Mouse (Mus musculus): Measurements from ENCODE around the gene Gnl2.

The Gnl2 gene

GRCm38 (mm10) chr4:124999548-124999947 is 16.8 kb upstream of the Gnl2 start:
- DNase-seq (ENCODE audit: low read depth in 1 of 2, low spot score in 2 of 2), result no peak

- DNase-seq (ENCODE audit: low read depth in 1 of 2, low spot score in 2 of 2), result no peak
These were observed 13.4 kb upstream of the Gnl2 start for GRCm38 (mm10) chr4:125002978-125003377.

GRCm38 (mm10) chr4:125004886-125005285 is 11.5 kb upstream of the Gnl2 start:
- DNase-seq (ENCODE audit: low read depth in 1 of 2, low spot score in 2 of 2), result no peak

- no peak for DNase-seq (ENCODE audit: low read depth in 1 of 2, low spot score in 2 of 2)
These were observed 8.9 kb upstream of the Gnl2 start for GRCm38 (mm10) chr4:125007460-125007859.

GRCm38 (mm10) chr4:125008220-125008619 is 8.2 kb upstream of the Gnl2 start:
- no peak for DNase-seq (ENCODE audit: low read depth in 1 of 2, low spot score in 2 of 2)

- DNase-seq (ENCODE audit: low read depth in 1 of 2, low spot score in 2 of 2), result no peak
These were observed 7.7 kb upstream of the Gnl2 start for GRCm38 (mm10) chr4:125008712-125009111.

GRCm38 (mm10) chr4:125017431-125017830 is 1.0 kb downstream of the Gnl2 start:
- DNase-seq (ENCODE audit: low read depth in 1 of 2, low spot score in 2 of 2), result no peak

- DNase-seq (ENCODE audit: low read depth in 1 of 2, low spot score in 2 of 2), result no peak
These were observed 4.6 kb downstream of the Gnl2 start for GRCm38 (mm10) chr4:125020780-125021538.

- DNase-seq (ENCODE audit: low read depth in 1 of 2, low spot score in 2 of 2), result peak; percentile 73 to 88
These were observed 13.7 kb downstream of the Gnl2 start for GRCm38 (mm10) chr4:125029891-125030614.

GRCm38 (mm10) chr4:125034341-125034740 is 18.0 kb downstream of the Gnl2 start:
- no peak for DNase-seq (ENCODE audit: low read depth in 1 of 2, low spot score in 2 of 2)

- DNase-seq (ENCODE audit: low read depth in 1 of 2, low spot score in 2 of 2), result no peak
These were observed 28.1 kb downstream of the Gnl2 start for GRCm38 (mm10) chr4:125044454-125044853.

- DNase-seq (ENCODE audit: low read depth in 1 of 2, low spot score in 2 of 2), result peak in 1 of 2 experiments; percentile 40
These were observed 39.0 kb downstream of the Gnl2 start for GRCm38 (mm10) chr4:125055385-125055784.

- DNase-seq (ENCODE audit: low read depth in 1 of 2, low spot score in 2 of 2), result no peak
These were observed 40.1 kb downstream of the Gnl2 start for GRCm38 (mm10) chr4:125056476-125056875.

GRCm38 (mm10) chr4:125057273-125057672 is 40.9 kb downstream of the Gnl2 start:
- no peak for DNase-seq (ENCODE audit: low read depth in 1 of 2, low spot score in 2 of 2)

- DNase-seq (ENCODE audit: low read depth in 1 of 2, low spot score in 2 of 2), result no peak
These were observed 41.6 kb downstream of the Gnl2 start for GRCm38 (mm10) chr4:125058033-125058432.

GRCm38 (mm10) chr4:125059025-125059424 is 42.6 kb downstream of the Gnl2 start:
- DNase-seq (ENCODE audit: low read depth in 1 of 2, low spot score in 2 of 2), result peak in 1 of 2 experiments; percentile 23

GRCm38 (mm10) chr4:125063829-125064228 is 47.4 kb downstream of the Gnl2 start:
- DNase-seq (ENCODE audit: low read depth in 1 of 2, low spot score in 2 of 2), result no peak

GRCm38 (mm10) chr4:125065517-125066307 is 49.3 kb downstream of the Gnl2 start, which contains the start of gene Dnali1:
Gene Dnali1, minus strand, starts transcription at chr4:125065703.
- peak in 1 of 2 experiments; percentile 29 for DNase-seq (ENCODE audit: low read depth in 1 of 2, low spot score in 2 of 2)

- DNase-seq (ENCODE audit: low read depth in 1 of 2, low spot score in 2 of 2), result peak; percentile 57 to 81
These were observed 50.3 kb downstream of the Gnl2 start, which contains the start of gene Snip1 for GRCm38 (mm10) chr4:125066490-125067370. Gene Snip1, plus strand, starts transcription at chr4:125066672.

- DNase-seq (ENCODE audit: low read depth in 1 of 2, low spot score in 2 of 2), result no peak
These were observed 61.3 kb downstream of the Gnl2 start for GRCm38 (mm10) chr4:125077700-125078099.
